Mouse (Mus musculus): ENCODE measurements around the gene Kat14.

DNA sequence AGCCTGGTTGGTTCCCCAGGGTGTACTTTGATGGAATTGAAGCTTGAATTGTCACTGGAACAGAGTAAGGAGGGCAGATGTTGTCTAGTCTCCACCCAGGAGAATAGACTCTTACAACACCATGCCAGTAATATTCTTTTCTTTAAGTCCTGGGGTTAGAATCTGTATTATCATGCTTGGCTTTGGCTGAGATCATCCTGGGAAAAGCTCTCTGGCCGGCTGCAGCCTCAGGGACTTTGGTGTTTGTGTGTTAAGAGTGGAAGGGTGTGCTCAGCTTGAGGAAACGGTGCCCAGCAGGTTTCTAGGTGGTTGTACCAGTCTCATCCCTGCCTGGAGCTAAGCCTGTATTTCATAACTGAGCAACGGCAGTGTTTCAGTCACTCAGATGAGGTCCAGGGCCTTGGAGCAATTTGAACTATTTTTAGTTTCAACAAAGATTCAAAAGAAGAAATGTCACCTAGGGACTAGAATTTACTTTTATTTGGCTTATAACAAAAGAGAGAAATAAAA lies 70.5 kb downstream of the Kat14 start:
- TF ChIP-seq POLR2A (IDR thresholded peaks at IDR 0.05; ENCODE audit: low read depth, low read length) (no peak), CTCF (IDR thresholded peaks at IDR 0.05; ENCODE audit: extremely low read depth, insufficient read depth, insufficient read length, insufficient replicate concordance) (no peak)

All from spleen, adult 2 months (tissue).